Mouse (Mus musculus) central nervous system, embryonic 18 days (tissue): ENCODE data around the gene Nelfa. TPM values are rescaled to one million over a fixed set of nuclear protein-coding genes. Genes with fewer than 3 reads are reported as not detected.

Source experiments
- polyA plus RNA-seq: library from polyadenylated mRNA; depleted of rRNA; stranded (reverse); fragments of >200 nt; gene quantifications from 2 replicates; pipeline ENCODE4 v1.2.3, GENCODE M21; 2012; rRNA removed

The Nelfa gene
- 39.1 and 41.6 TPM in 2 replicates for polyA plus RNA-seq

DNA sequence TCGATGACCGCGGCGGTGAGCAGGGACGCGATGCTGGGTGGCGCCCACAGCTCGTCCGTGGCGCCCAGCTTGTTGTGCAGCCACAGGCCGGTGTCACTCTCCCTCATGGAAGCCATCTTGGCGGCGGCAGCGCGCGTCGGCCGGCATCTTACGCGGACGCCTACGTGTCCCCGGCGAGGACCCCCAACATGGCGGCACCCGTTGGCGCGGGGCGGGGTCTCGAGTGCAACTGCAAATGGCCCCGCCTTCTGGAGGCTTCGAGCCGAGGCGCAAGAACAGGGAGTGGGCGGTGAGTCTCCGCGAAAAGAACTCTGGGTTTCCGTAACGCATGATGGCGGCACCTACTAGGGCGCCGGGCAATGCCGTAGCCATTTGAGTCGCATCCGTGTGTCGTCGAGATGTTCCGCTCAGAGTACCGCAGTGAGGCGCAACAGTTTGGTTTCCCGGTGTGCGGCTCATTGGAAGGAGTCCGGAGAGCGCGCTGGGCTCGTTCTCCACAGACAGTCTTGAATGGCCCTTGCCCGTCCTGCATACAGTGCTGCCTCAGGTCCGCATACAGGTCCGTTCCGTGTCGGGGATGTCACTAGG lies at the start of gene Nelfa:
Gene Nelfa, minus strand, starts transcription at position 294 of the 588 bp plus-strand sequence.

DNA sequence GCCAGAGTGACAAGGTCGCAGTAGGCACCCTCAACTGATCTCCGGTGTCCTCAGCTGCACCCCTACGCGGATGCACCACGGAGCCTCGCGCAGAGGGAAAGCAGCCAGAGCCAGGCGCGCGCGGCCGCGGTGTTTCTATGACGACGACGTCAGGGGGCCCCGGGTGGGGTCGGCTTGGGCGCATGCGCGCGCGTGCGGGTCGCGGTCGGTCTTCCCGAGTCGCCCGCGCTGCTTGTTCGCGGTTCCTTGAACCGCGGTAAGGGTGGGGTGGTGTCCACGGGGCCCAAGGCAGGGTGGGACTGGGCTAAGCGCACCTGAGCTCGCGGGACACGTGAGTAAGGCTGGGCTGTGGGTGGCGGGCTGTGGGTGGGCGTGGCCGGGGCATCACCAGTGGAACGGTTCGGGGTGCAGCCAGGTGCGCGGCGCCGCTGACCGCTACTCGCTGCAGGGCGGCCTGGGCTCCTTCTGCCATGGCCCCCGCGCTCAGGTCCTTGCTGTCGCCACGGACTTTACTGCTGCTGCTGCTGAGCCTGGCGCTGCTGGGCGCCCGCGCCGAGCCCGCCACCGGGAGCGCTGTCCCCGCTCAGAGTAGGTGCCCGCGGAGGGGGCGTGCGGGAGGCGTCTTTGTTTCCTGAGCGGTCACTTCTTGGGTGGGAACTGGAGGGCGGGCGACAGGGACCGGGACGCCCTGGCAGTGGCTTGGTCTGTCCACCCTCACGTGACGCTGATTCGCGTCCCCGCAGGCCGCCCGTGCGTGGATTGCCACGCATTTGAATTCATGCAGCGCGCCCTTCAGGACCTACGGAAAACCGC lies 47.3 kb upstream of the Nelfa start, which contains the start of gene Gm1673:
Gene Gm1673, plus strand, starts transcription at position 125 of the 813 bp plus-strand sequence.

Other genes starting within 250 kb of the Nelfa start
- gene Fgfr3, start 214.7 kb downstream of the Nelfa start, polyA plus RNA-seq: 54.5 and 60.8 TPM in 2 replicates
- gene Letm1, start 153.6 kb downstream of the Nelfa start, polyA plus RNA-seq: 43.5 and 47.8 TPM in 2 replicates
- 104 TPM in 2 replicates for gene Nsd2, start 115.7 kb downstream of the Nelfa start, polyA plus RNA-seq
- 560 and 649 TPM in 2 replicates for gene Gm1673, start 47.0 kb upstream of the Nelfa start, polyA plus RNA-seq
- gene Nat8l, start 59.6 kb upstream of the Nelfa start, polyA plus RNA-seq: 17.2 and 19.2 TPM in 2 replicates
- gene Poln, start 233.0 kb upstream of the Nelfa start, polyA plus RNA-seq: 0.44 and 0.71 TPM in 2 replicates
- gene Haus3, start 233.1 kb upstream of the Nelfa start, polyA plus RNA-seq: 5.7 and 6.1 TPM in 2 replicates